Mouse (Mus musculus) CH12.LX (cell line): ENCODE measurements around the gene Wdfy4. TPM values are rescaled to one million over a fixed set of nuclear protein-coding genes. Genes with fewer than 3 reads are reported as not detected.

Experiments used
- DNase-seq: peaks from one replicate; pipeline ENCODE4 v3.0.0-alpha.2; 2013; ENCODE audit errors: extremely low read depth
- H3K27ac ChIP-seq: 2 replicates; pipeline ENCODE4 v1.5.1; 2012; ENCODE audit warnings: low read depth, mild to moderate bottlenecking, control low read depth, moderate library complexity; ENCODE audit not compliant: insufficient read depth
- H3K27me3 ChIP-seq: replicated peaks from 2 replicates; pipeline ENCODE3; 2012; ENCODE audit warnings: inconsistent platforms
- H3K36me3 ChIP-seq, 2 experiments: replicated peaks in 1 of 2; 2 replicates each; pipeline versions ENCODE3 to v1.6.1; 2012; ENCODE audit warnings: inconsistent platforms in 1 of 2, low read length in 1 of 2, mild to moderate bottlenecking in 1 of 2, mixed read lengths in 1 of 2, moderate library complexity in 1 of 2; ENCODE audit not compliant: control insufficient read depth in 1 of 2, insufficient read depth in 1 of 2
- H3K4me1 ChIP-seq, 2 experiments: 2 replicates each; pipeline ENCODE4 v1.6.1; 2012; ENCODE audit warnings: inconsistent platforms in 1 of 2, moderate library complexity in 1 of 2; ENCODE audit not compliant: insufficient read depth in 2 of 2, control insufficient read depth in 1 of 2
- H3K4me2 ChIP-seq: 2 replicates; pipeline ENCODE4 v1.6.1; 2012; ENCODE audit warnings: low read depth, mild to moderate bottlenecking, control low read depth; ENCODE audit not compliant: poor library complexity, insufficient read depth, severe bottlenecking
- H3K4me3 ChIP-seq, 3 experiments: fragments of 150-350 bp in 1 of 3; sonication (generic) in 1 of 3; replicated peaks in 1 of 3; 2 replicates each; pipeline versions ENCODE3 to v1.5.1; 2011 to 2012; ENCODE audit warnings: low read depth in 2 of 3, low read length in 2 of 3, mild to moderate bottlenecking in 2 of 3, moderate library complexity in 2 of 3, control low read depth in 1 of 3, improper control_type of control experiment in 1 of 3, inconsistent platforms in 1 of 3, mixed read lengths in 1 of 3; ENCODE audit not compliant: poor library complexity in 1 of 3
- H3K79me2 ChIP-seq: replicated peaks from 2 replicates; pipeline ENCODE4 v1.6.1; 2012; ENCODE audit warnings: mild to moderate bottlenecking, moderate library complexity; ENCODE audit not compliant: control insufficient read depth, poor library complexity, insufficient read depth, severe bottlenecking; ENCODE audit errors: extremely low read depth
- H3K9ac ChIP-seq: 2 replicates; pipeline ENCODE4 v1.6.1; 2012; ENCODE audit warnings: low read depth, mild to moderate bottlenecking, control low read depth, moderate library complexity; ENCODE audit not compliant: insufficient read depth
- H3K9me3 ChIP-seq: replicated peaks from 2 replicates; pipeline ENCODE3; 2012; ENCODE audit warnings: low read length, inconsistent platforms, mixed read lengths
- BHLHE40 ChIP-seq: IDR thresholded peaks from 2 replicates; pipeline ENCODE4 v1.6.1; 2011; ENCODE audit warnings: mild to moderate bottlenecking, low read depth, low read length, improper control_type of control experiment
- CHD2 ChIP-seq: IDR thresholded peaks from 2 replicates; pipeline ENCODE4 v1.6.1; 2011; ENCODE audit warnings: low read length, improper control_type of control experiment
- CTCF ChIP-seq, 2 experiments: IDR thresholded peaks in 1 of 2; conservative IDR thresholded peaks in 1 of 2; 2 replicates each; pipeline ENCODE4 v1.5.1; 2011 to 2012; ENCODE audit warnings: low read depth in 2 of 2, low read length in 2 of 2, improper control_type of control experiment in 1 of 2, inconsistent platforms in 1 of 2, mild to moderate bottlenecking in 1 of 2, moderate library complexity in 1 of 2
- E2F4 ChIP-seq: IDR thresholded peaks from 2 replicates; pipeline ENCODE4 v1.6.1; 2011; ENCODE audit warnings: low read depth, low read length, improper control_type of control experiment; ENCODE audit not compliant: insufficient replicate concordance
- ELF1 ChIP-seq: IDR thresholded peaks from 2 replicates; pipeline ENCODE4 v1.6.1; 2014; ENCODE audit warnings: low read depth, mild to moderate bottlenecking, inconsistent platforms, low read length, improper control_type of control experiment
- ETS1 ChIP-seq: conservative IDR thresholded peaks from 2 replicates; pipeline ENCODE4 v1.6.1; 2012; ENCODE audit warnings: low read depth, mild to moderate bottlenecking, inconsistent platforms, low read length, improper control_type of control experiment, moderate library complexity
- IRF4 ChIP-seq: IDR thresholded peaks from 2 replicates; pipeline ENCODE4 v1.6.1; 2014; ENCODE audit warnings: low read depth, mild to moderate bottlenecking, inconsistent platforms, low read length, improper control_type of control experiment
- MAX ChIP-seq: IDR thresholded peaks from 2 replicates; pipeline ENCODE4 v1.6.1; 2011; ENCODE audit warnings: low read length, improper control_type of control experiment
- MAZ ChIP-seq: IDR thresholded peaks from 2 replicates; pipeline ENCODE4 v1.6.1; 2012; ENCODE audit warnings: low read depth, mild to moderate bottlenecking, inconsistent platforms, low read length, improper control_type of control experiment, moderate library complexity
- MXI1 ChIP-seq: IDR thresholded peaks from 2 replicates; pipeline ENCODE4 v1.6.1; 2011; ENCODE audit warnings: mild to moderate bottlenecking, low read depth, low read length, improper control_type of control experiment
- MYC ChIP-seq: IDR thresholded peaks from 2 replicates; pipeline ENCODE4 v1.6.1; 2011; ENCODE audit warnings: low read depth, mild to moderate bottlenecking, improper control_type of control experiment, low read length
- POLR2A ChIP-seq: IDR thresholded peaks from 2 replicates; pipeline ENCODE4 v1.6.1; 2011; ENCODE audit warnings: low read depth, mild to moderate bottlenecking, improper control_type of control experiment, low read length
- POLR2AphosphoS2 ChIP-seq: IDR thresholded peaks from 2 replicates; pipeline ENCODE4 v1.6.1; 2011; ENCODE audit warnings: low read depth, low read length, improper control_type of control experiment
- TBP ChIP-seq: conservative IDR thresholded peaks from 2 replicates; pipeline ENCODE4 v1.6.1; 2011; ENCODE audit warnings: low read depth, low read length, improper control_type of control experiment
- UBTF ChIP-seq: IDR thresholded peaks from 2 replicates; pipeline ENCODE4 v1.6.1; 2012; ENCODE audit warnings: low read depth, mild to moderate bottlenecking, inconsistent platforms, low read length, improper control_type of control experiment, moderate library complexity
- USF2 ChIP-seq: conservative IDR thresholded peaks from 2 replicates; pipeline ENCODE4 v1.6.1; 2011; ENCODE audit warnings: low read depth, low read length, improper control_type of control experiment
- ZMIZ1 ChIP-seq: IDR thresholded peaks from 2 replicates; pipeline ENCODE4 v1.6.1; 2012; ENCODE audit warnings: low read depth, mild to moderate bottlenecking, inconsistent platforms, low read length, improper control_type of control experiment
- dilution Hi-C: fragments of 300-500 bp; cut with MboI; formaldehyde crosslinking; loops from 2 replicates; pipeline ENCODE4 v1.14.3; 2020; ENCODE audit warnings: low sequenced_read_pairs; ENCODE audit not compliant: extremely low pct_unique_long_range_greater_than_20kb, extremely low pct_ligation_motif_present
- in situ Hi-C: fragments of 300-500 bp; cut with MboI; formaldehyde crosslinking; loops from 3 replicates; pipeline ENCODE4 v1.14.3; 2019; ENCODE audit warnings: low sequenced_read_pairs, low pct_ligation_motif_present, low pct_unique_long_range_greater_than_20kb, mixed read lengths
- polyA plus RNA-seq: library from polyadenylated mRNA; unstranded; fragments of >175 nt; gene quantifications from 2 replicates; pipeline ENCODE4 v1.2.1, GENCODE M21; 2012; ENCODE audit warnings: low read depth; ENCODE audit not compliant: insufficient read length
- total RNA-seq, 2 experiments: library from RNA; depleted of rRNA; stranded (reverse); fragments of 300-350 nt in 1 of 2; fragments of >200 nt in 1 of 2; gene quantifications; 2 replicates each; pipeline ENCODE4 v1.2.3; 2012 to 2014

The Wdfy4 gene
- total and polyA plus RNA-seq, 3 experiments = 56.0 to 140 (median 115) TPM

DNA sequence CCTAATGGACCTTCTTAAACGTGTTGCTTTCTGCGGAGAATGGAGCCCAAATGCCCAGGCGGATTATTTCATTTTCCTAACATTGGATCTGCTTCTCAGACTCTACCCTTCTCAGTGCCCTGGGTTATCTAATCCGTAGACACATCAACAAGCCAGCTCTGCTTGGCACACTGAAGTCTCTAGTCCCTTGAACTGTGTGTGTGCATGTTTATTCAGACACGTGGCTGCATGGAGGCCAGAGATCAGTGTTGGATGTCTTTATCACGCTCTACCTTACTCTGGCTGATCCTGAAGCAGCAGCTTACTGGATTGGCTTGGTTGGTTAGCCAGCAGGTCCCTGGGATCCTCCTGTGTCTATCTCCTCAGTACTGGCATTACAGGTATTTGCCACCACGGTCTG lies 113.0 kb downstream of the Wdfy4 start:
- H3K27ac ChIP-seq = no peak overlapping the region
- H3K9me3 ChIP-seq = no peaks in the 10 kb centered on the region
- no peaks in the 10 kb centered on the region for H3K27me3 ChIP-seq
- TF ChIP-seq MYC = no peak
- TF ChIP-seq POLR2AphosphoS2 = no peak
- no peak for TF ChIP-seq ETS1
- no peak for TF ChIP-seq USF2
- TF ChIP-seq MAZ = no peak
- TF ChIP-seq CTCF (conservative IDR thresholded peaks at IDR 0.05 in 1 of 2, IDR thresholded peaks at IDR 0.05 in 1 of 2; ENCODE audit: low read depth in 2 of 2, low read length in 2 of 2) = no peak
- TF ChIP-seq CHD2 = no peak
- no peak for TF ChIP-seq MAX
- TF ChIP-seq TBP = no peak
- TF ChIP-seq E2F4 = no peak
- no peak for TF ChIP-seq UBTF
- no peak for TF ChIP-seq ELF1
- no peak for TF ChIP-seq BHLHE40
- no peaks in the 10 kb centered on the region for H3K4me1 ChIP-seq
- no peak for DNase-seq
- H3K9ac ChIP-seq = no peak overlapping the region
- H3K4me2 ChIP-seq = no peak overlapping the region
- in situ Hi-C loops (no loop called here), dilution Hi-C loops (no loop called here)
- H3K36me3 ChIP-seq = peaks cover 81 to 94% of the 10 kb centered on the region in 2 experiments
- no peak overlapping the region for H3K4me3 ChIP-seq
- no peaks in the 10 kb centered on the region for H3K79me2 ChIP-seq

DNA sequence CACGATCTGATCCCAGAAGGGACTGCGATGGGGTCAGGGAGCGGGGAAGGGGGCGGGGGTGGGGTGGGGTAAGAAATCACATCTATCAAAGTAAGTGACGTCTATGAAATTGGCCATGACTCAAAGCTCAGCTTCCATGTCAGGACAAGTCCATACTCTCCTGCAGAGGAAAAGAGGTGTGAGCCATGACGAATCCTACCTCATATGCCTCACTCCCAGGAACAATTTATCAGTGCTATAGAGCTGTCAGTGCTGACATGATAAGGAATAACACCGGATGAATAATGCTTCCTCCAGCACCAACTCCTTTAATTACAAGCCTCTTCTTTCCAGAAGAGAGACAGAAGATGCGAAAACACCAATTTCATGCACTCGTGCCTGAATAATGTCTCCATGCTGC lies 117.6 kb downstream of the Wdfy4 start:
- in situ Hi-C loops = no loop called here

More for the DNA sequence above, 117.6 kb downstream of the Wdfy4 start:
- dilution Hi-C loops = no loop called here
- no peak for DNase-seq
- H3K9me3 ChIP-seq = no peaks in the 10 kb centered on the region
- no peaks in the 10 kb centered on the region for H3K79me2 ChIP-seq
- H3K9ac ChIP-seq = no peak overlapping the region
- H3K4me2 ChIP-seq = no peak overlapping the region
- H3K4me3 ChIP-seq = no peak overlapping the region
- H3K27me3 ChIP-seq = no peaks in the 10 kb centered on the region
- peaks cover 81 to 97% of the 10 kb centered on the region in 2 experiments for H3K36me3 ChIP-seq
- H3K27ac ChIP-seq = no peak overlapping the region
- no peaks in the 10 kb centered on the region for H3K4me1 ChIP-seq
- TF ChIP-seq IRF4 = no peak
- no peak for TF ChIP-seq MXI1
- TF ChIP-seq CTCF (conservative IDR thresholded peaks at IDR 0.05 in 1 of 2, IDR thresholded peaks at IDR 0.05 in 1 of 2; ENCODE audit: low read depth in 2 of 2, low read length in 2 of 2) = no peak
- no peak for TF ChIP-seq USF2
- TF ChIP-seq ZMIZ1 = no peak
- no peak for TF ChIP-seq POLR2A
- TF ChIP-seq CHD2 = no peak
- TF ChIP-seq ELF1 = no peak
- TF ChIP-seq, all 38 proteins: peak for 0
